Mouse (Mus musculus): ENCODE measurements around the gene Spred2. TPM values are rescaled to one million over a fixed set of nuclear protein-coding genes. Genes with fewer than 3 reads are reported as not detected.
"Not testable (repeated sequence)": the region's sequence is repeated elsewhere in the genome, so short reads cannot be mapped to it uniquely, and the experiment has no call there.

Spred2 gene
- polyA plus RNA-seq, 1 experiment from 2014 or later = 4.6 TPM

DNA sequence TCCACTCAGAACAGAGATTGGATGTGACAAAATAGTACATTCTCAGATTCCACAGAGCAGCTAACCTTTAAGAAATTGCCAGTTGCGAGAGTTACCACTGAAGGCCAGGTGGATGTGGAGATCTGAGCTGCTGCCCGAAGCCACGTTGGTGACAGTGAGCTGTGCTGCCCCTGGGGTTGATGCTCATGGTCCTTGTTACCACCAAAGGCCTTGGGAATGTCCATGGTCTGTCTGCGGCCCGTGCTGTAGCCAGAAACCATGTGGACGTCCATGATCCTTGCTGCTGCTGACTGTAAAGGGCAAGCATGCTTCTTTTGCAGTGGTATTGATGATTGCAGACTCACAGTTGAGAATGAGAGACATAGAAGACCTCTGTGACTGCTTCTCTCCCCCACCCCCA, 104.2 kb downstream of the Spred2 start:
- Histone ChIP-seq H3K4me2 (no peak overlapping the region), H3K9me3 (replicated peaks) (no peaks in the 10 kb centered on the region), H3K36me3 (peaks cover 4% of the 10 kb centered on the region; the same call in 1 of the 2 replicates), H3K27me3 (no peaks in the 10 kb centered on the region), H3K4me1 (replicated peaks) (no peaks in the 10 kb centered on the region), H3K9ac (no peak overlapping the region), H3K4me3 (no peak overlapping the region), H3K27ac (no peak overlapping the region)
- 87% methylated on average over 6 of the region's 6 CpGs for WGBS
- no peak for ATAC-seq (replicated peaks; ENCODE audit: insufficient number of reproducible peaks, insufficient read depth, low FRiP score, low read depth)

DNA sequence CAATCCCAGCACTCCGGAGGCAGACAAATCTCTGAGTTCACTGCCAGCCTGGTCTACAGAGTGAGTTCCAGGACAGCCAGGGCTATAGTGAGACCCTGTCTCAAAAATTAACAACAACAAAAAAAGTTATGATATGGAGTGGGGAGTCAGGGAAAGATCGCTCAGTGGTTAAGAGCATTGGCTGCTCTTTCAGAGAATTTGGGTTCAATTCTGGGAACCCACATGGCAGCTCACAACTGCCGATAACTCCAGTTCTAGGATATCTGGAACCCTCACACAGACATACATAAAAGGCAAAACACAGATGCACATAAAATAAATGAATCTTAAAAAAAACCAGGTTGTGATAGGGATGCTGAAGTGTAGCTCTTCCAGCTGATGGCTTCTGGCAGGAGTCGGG, 104.8 kb downstream of the Spred2 start:
- peaks cover 2% of the 10 kb centered on the region; the same call in 1 of the 2 replicates for H3K36me3 ChIP-seq
- ATAC-seq (replicated peaks; ENCODE audit: insufficient number of reproducible peaks, insufficient read depth, low FRiP score, low read depth) = no peak
- H3K4me2 ChIP-seq = no peak overlapping the region
- H3K4me3 ChIP-seq = no peak overlapping the region
- H3K27me3 ChIP-seq = no peaks in the 10 kb centered on the region
- no peaks in the 10 kb centered on the region for H3K9me3 ChIP-seq (replicated peaks)
- no peak overlapping the region for H3K9ac ChIP-seq
- no peaks in the 10 kb centered on the region for H3K4me1 ChIP-seq (replicated peaks)
- no peak overlapping the region for H3K27ac ChIP-seq
- 85% methylated on average over 4 of the region's 4 CpGs for WGBS

- not testable (repeated sequence) for H3K4me2 ChIP-seq; H3K9ac ChIP-seq; H3K9me3 ChIP-seq (replicated peaks); ATAC-seq (replicated peaks; ENCODE audit: insufficient number of reproducible peaks, insufficient read depth, low FRiP score, low read depth); H3K4me3 ChIP-seq; H3K27me3 ChIP-seq; H3K4me1 ChIP-seq (replicated peaks); H3K36me3 ChIP-seq; H3K27ac ChIP-seq
- WGBS = 90% methylated on average over 5 of the region's 5 CpGs
Measured at GRCm38 (mm10) chr11:20030973-20031372, 106.8 kb downstream of the Spred2 start.

- no peaks in the 10 kb centered on the region for H3K27me3 ChIP-seq
- 38% methylated on average over 8 of the region's 8 CpGs for WGBS
- H3K4me3 ChIP-seq = no peak overlapping the region
- no peak overlapping the region for H3K9ac ChIP-seq
- no peak overlapping the region for H3K4me2 ChIP-seq
- H3K36me3 ChIP-seq = no peaks in the 10 kb centered on the region
- no peak overlapping the region for H3K27ac ChIP-seq
- ATAC-seq (replicated peaks; ENCODE audit: insufficient number of reproducible peaks, insufficient read depth, low FRiP score, low read depth) = no peak
- H3K4me1 ChIP-seq (replicated peaks) = no peaks in the 10 kb centered on the region
- no peaks in the 10 kb centered on the region for H3K9me3 ChIP-seq (replicated peaks)
Measured at GRCm38 (mm10) chr11:20031536-20031935, 107.4 kb downstream of the Spred2 start.

DNA sequence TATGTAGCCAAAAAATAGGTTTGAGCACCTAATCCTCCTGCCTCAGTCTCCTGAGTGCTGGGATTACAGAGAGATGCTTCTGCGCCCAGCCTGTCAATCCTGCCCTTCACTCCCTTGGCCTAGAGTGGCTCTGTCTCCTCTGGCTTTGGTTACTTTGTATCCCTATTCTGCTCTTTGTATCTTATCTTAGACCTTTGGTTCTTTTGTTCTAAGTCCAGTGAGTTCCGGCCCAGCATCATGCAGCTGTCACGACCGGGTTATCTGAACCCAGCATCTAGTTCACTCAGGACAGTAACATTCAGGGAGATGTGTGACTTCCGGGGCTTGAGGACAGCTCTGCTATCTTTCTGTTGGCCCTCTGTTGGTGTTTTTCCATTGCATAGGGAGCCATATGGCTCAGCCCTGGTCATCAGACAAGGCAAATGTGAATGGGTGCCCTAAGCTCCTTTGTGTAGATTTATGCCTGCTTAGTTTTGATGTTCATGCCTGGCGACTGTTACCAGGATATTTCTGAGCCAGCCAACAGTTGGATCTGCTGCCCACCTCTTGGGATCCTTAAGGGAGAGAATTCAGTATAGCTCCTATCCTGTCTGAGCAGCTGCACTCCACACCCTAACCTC, 109.5 kb downstream of the Spred2 start:
- Histone ChIP-seq H3K27me3 (no peaks in the 10 kb centered on the region), H3K9me3 (replicated peaks) (no peaks in the 10 kb centered on the region), H3K4me3 (no peak overlapping the region), H3K36me3 (no peaks in the 10 kb centered on the region), H3K4me1 (replicated peaks) (0 out of 2 replicates have a peak, but pooled peaks cover under 1% of the 10 kb centered on the region), H3K9ac (no peak overlapping the region), H3K27ac (no peak overlapping the region), H3K4me2 (no peak overlapping the region)
- 52% methylated on average over 6 of the region's 6 CpGs for WGBS
- ATAC-seq (replicated peaks; ENCODE audit: insufficient number of reproducible peaks, insufficient read depth, low FRiP score, low read depth) = no peak

DNA sequence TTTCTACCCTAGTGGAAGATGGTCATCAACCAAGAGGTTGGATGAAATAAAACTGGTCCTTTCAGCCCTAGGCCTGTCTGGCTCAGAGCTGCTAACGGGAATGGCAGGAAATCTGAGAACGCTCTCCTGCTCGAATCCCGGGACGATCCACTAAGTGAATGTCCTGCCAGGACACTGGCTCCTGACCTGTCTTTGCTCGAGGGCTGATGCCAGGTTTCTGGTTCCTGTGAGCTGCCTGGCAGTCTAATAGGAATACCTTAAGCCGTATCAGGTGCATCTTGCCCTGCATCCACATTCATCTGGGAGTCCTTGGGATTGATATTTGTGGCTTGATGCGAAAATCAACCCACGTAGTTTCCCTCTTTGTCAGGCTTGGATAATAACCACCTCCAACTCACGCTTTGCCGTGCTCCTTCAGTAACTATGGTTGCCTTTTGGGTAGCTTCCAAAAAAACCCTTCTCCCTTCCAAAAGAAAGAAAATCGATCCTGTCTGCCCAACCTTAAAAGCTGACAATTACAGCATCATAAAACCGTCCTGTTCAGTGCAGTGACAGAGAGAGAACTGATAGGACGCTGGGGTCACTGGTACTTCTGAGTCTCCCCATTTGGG, 110.3 kb downstream of the Spred2 start:
- H3K36me3 ChIP-seq = no peaks in the 10 kb centered on the region
- H3K27ac ChIP-seq = no peak overlapping the region
- no peak overlapping the region for H3K4me3 ChIP-seq
- ATAC-seq (replicated peaks; ENCODE audit: insufficient number of reproducible peaks, insufficient read depth, low FRiP score, low read depth) = no peak
- WGBS = 64% methylated on average over 14 of the region's 14 CpGs
- no peaks in the 10 kb centered on the region for H3K27me3 ChIP-seq
- no peak overlapping the region for H3K9ac ChIP-seq
- H3K4me2 ChIP-seq = no peak overlapping the region
- 0 out of 2 replicates have a peak, but pooled peaks cover 4% of the 10 kb centered on the region for H3K4me1 ChIP-seq (replicated peaks)
- no peaks in the 10 kb centered on the region for H3K9me3 ChIP-seq (replicated peaks)

DNA sequence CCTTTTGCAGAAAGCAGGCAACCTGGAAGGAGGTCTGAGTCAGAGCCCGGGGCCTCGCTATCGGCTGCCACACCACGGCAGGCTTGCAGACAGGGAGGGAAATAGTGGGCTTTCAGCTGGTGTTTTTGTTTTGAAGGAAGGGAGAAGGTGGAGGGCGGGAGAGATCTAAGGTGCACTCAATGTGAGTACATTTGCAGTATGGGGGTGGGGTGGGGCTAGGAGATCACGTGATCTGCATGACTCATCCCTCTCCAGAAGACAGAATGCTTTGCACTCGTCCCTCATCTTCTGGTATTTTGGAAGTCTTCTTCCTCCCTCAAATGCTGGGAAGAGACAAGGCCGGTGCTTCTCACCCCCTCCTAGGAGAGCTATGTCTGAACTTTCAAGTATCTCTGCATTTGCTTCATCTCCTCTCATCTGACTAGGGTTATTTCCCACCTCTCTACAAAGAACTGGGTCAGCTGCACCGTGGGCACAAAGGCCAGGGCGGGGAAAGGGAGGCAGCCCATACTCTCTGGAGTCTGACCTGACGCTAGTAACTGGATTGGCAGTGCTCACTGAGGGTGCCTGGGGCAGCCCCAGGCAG, 111.3 kb downstream of the Spred2 start:
- no peak overlapping the region for H3K27ac ChIP-seq
- H3K4me1 ChIP-seq (replicated peaks) = 0 out of 2 replicates have a peak, but pooled peaks cover 4% of the 10 kb centered on the region
- H3K9ac ChIP-seq = no peak overlapping the region
- no peak for ATAC-seq (replicated peaks; ENCODE audit: insufficient number of reproducible peaks, insufficient read depth, low FRiP score, low read depth)
- no peaks in the 10 kb centered on the region for H3K36me3 ChIP-seq
- WGBS = 45% methylated on average over 11 of the region's 11 CpGs
- H3K4me2 ChIP-seq = no peak overlapping the region
- H3K4me3 ChIP-seq = no peak overlapping the region
- H3K9me3 ChIP-seq (replicated peaks) = no peaks in the 10 kb centered on the region
- H3K27me3 ChIP-seq = no peaks in the 10 kb centered on the region

DNA sequence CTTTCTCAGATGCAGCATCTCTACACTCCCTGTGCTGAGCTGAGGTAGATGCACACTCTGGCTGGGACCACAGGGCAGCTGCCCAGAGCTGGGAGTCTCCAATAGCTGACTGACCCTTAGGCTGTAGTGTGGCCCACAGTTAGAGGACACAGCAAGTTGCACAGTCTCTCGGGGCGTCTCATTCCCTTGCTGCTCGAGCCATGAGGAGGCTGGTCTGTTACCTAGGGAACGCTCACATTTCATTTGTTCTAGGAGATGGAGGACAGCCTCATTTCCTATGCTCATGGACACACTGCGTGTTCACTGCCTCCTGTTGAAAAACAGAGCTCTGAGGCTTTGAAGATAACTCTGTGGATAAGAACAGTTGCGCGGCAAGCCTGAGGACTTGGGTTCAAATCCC, 111.8 kb downstream of the Spred2 start:
- 0 out of 2 replicates have a peak, but pooled peaks cover 4% of the 10 kb centered on the region for H3K4me1 ChIP-seq (replicated peaks)
- H3K4me2 ChIP-seq = no peak overlapping the region
- H3K27me3 ChIP-seq = no peaks in the 10 kb centered on the region
- H3K27ac ChIP-seq = no peak overlapping the region
- ATAC-seq (replicated peaks; ENCODE audit: insufficient number of reproducible peaks, insufficient read depth, low FRiP score, low read depth) = no peak
- 90% methylated on average over 7 of the region's 7 CpGs for WGBS
- H3K4me3 ChIP-seq = no peak overlapping the region
- H3K36me3 ChIP-seq = no peaks in the 10 kb centered on the region
- H3K9me3 ChIP-seq (replicated peaks) = no peaks in the 10 kb centered on the region
- no peak overlapping the region for H3K9ac ChIP-seq

DNA sequence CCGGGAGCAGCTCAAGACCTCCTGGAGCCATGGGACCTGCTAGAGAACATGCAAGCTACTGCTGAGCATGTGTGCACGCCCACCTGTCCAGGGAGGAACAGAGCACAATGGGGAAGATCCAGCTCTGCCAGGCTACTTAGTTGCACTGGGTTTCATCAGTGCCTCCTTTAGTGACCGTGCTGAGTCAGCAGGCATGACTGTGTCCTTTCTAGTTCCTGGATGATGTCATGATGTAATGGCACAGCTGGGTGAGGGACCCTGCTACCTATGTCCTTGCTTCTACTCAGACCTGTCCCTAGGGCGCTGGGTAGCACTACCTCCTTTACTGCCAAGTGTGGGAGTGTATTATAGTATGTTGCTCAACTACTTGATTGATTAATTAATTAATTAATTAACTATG, 113.6 kb downstream of the Spred2 start:
- peaks cover 9% of the 10 kb centered on the region; the same call in 1 of the 2 replicates for H3K4me1 ChIP-seq (replicated peaks)
- H3K9ac ChIP-seq = no peak overlapping the region
- no peaks in the 10 kb centered on the region for H3K36me3 ChIP-seq
- WGBS = 88% methylated on average over 4 of the region's 4 CpGs
- no peak for ATAC-seq (replicated peaks; ENCODE audit: insufficient number of reproducible peaks, insufficient read depth, low FRiP score, low read depth)
- H3K4me3 ChIP-seq = no peak overlapping the region
- H3K27me3 ChIP-seq = no peaks in the 10 kb centered on the region
- no peak overlapping the region for H3K4me2 ChIP-seq
- no peaks in the 10 kb centered on the region for H3K9me3 ChIP-seq (replicated peaks)
- H3K27ac ChIP-seq = no peak overlapping the region

GRCm38 (mm10) chr11:20038723-20039122, 114.5 kb downstream of the Spred2 start:
- Histone ChIP-seq H3K9me3 (replicated peaks) (no peaks in the 10 kb centered on the region), H3K27me3 (no peaks in the 10 kb centered on the region), H3K9ac (no peak overlapping the region), H3K36me3 (no peaks in the 10 kb centered on the region), H3K4me1 (replicated peaks) (peaks cover 19% of the 10 kb centered on the region; the same call in 1 of the 2 replicates), H3K27ac (no peak overlapping the region), H3K4me2 (no peak overlapping the region), H3K4me3 (no peak overlapping the region)
- WGBS = 27% methylated on average over 8 of the region's 8 CpGs
- 0 out of 2 replicates have a peak, but pooled peaks have one; percentile 14 for ATAC-seq (replicated peaks; ENCODE audit: insufficient number of reproducible peaks, insufficient read depth, low FRiP score, low read depth)

GRCm38 (mm10) chr11:20041164-20041920, 117.2 kb downstream of the Spred2 start:
- H3K4me1 ChIP-seq (replicated peaks) = peaks cover 20% of the 10 kb centered on the region; the same call in 1 of the 2 replicates
- no peak overlapping the region for H3K27ac ChIP-seq
- no peak for ATAC-seq (replicated peaks; ENCODE audit: insufficient number of reproducible peaks, insufficient read depth, low FRiP score, low read depth)
- no peaks in the 10 kb centered on the region for H3K27me3 ChIP-seq
- no peak overlapping the region for H3K9ac ChIP-seq
- H3K9me3 ChIP-seq (replicated peaks) = no peaks in the 10 kb centered on the region
- H3K36me3 ChIP-seq = no peaks in the 10 kb centered on the region
- no peak overlapping the region for H3K4me2 ChIP-seq
- no peak overlapping the region for H3K4me3 ChIP-seq
- WGBS = 40% methylated on average over 6 of the region's 6 CpGs
